Mouse (Mus musculus) heart, postnatal 10 days (tissue): Measurements from ENCODE around the gene Aspm. TPM values are rescaled to one million over a fixed set of nuclear protein-coding genes. Genes with fewer than 3 reads are reported as not detected.
"Not testable (repeated sequence)": the region's sequence is repeated elsewhere in the genome, so short reads cannot be mapped to it uniquely, and the experiment has no call there.

ENCODE experiments used
- DNase-seq, 2 experiments: peaks; one replicate each; pipeline ENCODE4 v3.0.0; 2021
- intact Hi-C: fragments of 180-260 bp; cut with DNase I; formaldehyde crosslinking; loops from one replicate; pipeline ENCODE4 v1.15.1; 2025
- total RNA-seq, 2 experiments: library from RNA; stranded (reverse); gene quantifications; 2 replicates each; pipeline ENCODE4 v1.2.3; 2021

The Aspm gene
- 10 to 100 TPM; 10.3 to 10.4 TPM for total RNA-seq

DNA sequence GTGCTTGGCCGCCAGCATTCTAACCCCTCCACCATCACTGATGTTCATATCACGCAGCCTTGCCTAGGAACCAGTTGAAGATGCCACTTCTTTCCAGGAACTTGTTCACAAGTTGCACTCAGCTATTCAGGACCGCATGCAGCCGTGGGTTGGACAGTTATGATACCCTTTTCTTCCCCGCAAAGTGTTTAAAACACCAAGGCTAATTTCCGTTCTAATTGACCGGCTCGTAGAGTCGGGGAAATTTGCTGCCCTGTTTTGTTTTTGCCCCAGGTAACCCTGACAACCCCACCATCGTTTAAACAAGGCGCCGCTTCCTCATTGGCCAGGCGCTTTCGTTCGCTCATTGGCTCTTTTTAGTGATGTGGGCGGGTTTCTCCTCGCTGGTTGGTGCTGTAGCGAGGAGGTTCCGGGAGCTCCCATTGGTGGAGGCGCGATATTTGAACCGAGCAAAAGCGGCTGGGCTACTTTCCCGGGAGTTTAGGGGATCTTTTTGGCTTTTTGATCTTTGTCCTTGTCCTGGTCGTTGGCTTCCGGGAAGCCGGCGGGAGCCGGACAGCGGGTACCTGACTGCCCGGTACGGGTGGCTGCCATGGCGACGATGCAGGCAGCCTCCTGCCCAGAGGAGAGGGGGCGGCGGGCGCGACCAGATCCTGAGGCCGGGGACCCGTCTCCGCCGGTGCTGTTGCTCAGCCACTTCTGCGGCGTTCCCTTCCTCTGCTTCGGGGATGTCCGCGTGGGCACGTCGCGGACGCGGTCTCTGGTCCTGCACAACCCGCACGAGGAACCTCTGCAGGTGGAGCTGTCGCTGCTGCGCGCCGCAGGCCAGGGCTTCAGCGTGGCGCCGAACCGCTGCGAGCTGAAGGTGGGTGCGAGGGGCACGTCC, at the start of gene Aspm:
TSS of gene Aspm (plus strand) at position 433 of the 886 bp plus-strand sequence.
- intact Hi-C loops: no loop called here

DNA sequence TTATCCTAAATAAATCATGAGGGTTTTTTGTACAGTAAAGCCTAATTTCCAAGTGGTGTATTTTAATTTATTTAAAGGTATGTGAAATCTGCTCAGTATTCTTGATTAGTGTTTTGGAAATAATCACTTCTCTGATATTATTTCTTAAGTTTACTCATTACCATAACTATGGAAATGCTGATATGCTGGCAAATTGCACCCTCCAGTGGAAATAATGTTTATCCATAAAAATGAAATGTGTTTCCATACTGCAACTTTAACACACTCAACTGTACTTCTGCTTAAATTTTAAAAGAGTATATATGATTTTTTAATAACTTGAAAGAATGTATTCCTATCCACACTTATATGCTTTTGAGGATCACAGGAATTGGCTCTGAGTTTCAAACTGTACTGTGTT, 48.8 kb upstream of the Aspm start:
- no peak for DNase-seq
- intact Hi-C loops: no loop called here

More for the DNA sequence above, at the start of gene Aspm:
- DNase-seq: peak; percentile 94 to 95

DNA sequence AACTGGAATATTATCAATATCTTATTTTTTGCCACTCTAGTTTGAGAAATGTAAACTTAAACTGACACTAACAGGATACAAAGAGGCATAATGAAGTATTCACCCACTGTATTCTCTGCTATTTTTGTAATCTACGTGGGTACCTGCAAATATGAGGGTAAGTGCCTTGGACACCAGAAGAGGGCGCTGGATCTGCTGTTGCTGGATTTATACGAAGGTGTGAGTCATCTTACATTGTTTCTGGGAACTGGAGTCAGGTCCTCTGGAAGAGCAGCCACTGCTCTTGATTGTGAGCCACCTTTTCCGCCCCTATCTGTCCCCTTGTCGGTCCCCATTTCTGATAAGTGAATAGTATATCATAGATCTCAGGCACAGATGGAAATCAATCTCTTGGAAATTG, 46.9 kb upstream of the Aspm start:
- intact Hi-C loops: no loop called here
- no peak for DNase-seq

DNA sequence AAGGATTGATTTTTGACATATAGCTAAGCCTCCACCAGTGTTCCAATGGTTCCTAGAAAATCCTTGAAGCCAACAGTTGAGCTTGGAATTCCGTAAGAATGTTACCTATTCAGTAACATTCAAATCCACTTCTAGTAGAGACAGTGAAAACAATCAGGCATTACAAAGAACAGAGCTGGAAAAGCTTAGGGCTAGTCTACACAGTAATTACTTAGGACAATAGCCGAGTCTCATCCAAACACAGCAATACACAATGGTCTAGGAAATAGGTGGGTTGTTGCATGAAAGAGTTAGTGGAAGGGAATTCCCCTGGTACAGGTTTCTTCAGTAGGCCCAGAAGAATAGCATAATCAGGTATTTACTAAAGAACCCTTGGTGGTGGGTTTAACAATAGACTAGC, 42.2 kb upstream of the Aspm start:
- DNase-seq, intact Hi-C loops: not testable (repeated sequence)

DNA sequence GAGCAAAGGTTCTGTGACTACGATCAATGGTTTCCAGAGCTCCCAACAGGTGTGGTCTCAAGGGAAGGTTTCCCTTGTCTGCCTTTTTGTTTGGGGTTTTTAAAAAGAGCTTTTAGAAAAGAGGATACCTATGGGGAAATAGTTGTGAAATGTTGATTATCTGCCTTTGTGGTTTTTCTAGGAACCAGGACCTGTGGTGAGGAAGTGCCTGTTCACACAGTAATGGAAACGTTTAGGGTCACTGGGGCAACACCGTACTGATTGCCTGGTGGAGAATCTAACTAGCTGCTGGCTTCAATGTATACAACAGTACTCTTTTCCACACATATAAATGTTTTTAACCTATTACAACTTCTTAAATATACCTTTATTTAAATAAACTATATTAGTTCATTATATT, 41.1 kb upstream of the Aspm start:
- intact Hi-C loops: no loop called here
- DNase-seq: no peak

DNA sequence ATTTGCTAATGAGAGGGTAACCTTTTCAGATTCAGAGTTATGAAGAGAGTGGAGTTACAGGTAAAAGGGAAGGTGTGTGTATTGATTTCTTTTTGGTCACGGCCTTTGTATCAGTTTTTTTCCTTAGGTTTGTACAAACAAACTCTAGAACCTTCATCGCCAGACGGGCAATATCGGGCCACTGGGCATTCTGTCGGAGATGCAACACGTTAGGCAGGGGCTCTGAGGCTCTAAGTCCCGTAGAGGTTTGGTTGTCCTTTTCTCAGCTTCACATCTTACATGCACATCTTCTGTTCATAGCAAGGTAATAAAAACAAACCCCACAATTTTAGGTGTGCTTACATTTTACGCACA, 33.1 kb upstream of the Aspm start:
- DNase-seq: no peak
- intact Hi-C loops: loop anchor here (10.0 kb wide), 1 partner anchor 577 kb away; the partner anchor contains the start of gene Lhx9

DNA sequence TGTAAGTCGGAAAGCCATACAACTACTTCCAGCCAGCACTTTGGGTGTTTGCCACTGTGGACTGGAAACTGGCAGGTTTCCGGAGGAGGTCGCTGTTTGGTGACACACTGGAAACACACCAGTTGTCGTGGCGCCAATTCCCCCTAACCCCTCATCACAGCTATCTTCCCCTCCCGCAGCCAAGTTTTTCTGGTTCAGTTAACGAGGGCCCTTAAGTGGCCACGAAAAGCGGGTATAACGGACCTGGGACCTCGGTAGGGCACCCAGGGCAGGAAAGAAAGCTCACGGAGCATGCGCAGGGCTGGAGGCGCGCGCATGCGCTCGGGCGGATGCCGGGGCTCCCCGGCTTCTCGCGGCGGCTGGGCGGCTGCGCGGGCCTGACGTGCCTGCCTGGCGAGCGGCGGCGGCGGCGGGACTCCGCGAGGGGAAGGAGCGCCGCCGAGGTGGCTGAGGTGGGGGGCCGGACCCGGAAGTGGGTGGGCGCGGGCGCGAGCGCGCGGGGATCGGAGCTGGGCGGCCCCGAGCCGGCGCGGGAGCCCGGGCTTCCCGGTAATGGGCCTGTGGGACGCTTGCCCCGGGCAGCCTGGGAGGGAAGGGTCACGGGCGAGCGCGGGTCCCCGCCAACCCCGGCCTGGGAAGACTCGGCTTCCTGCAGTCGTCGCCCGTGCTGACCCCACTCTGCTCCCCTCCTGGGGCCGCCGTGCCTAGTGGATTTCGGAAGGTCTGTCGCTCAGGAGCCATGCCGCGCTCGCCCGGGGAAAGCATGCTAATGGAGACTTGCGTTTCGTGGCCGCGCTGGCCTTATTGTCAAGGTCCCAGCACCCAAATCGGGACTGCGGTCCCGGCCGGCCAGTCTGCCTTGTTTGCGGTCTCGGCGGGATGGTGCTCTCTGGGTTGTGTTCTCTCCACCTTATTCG, 32.4 kb upstream of the Aspm start, which contains the start of gene Zbtb41:
TSS of gene Zbtb41 (plus strand) at position 414 of the 917 bp plus-strand sequence.
- intact Hi-C loops: loop anchor here (2.0 to 10.0 kb wide), 2 partner anchors 31 to 577 kb away; partner anchors contain the start of gene Lhx9
- peak; percentile 92 to 93 for DNase-seq

DNA sequence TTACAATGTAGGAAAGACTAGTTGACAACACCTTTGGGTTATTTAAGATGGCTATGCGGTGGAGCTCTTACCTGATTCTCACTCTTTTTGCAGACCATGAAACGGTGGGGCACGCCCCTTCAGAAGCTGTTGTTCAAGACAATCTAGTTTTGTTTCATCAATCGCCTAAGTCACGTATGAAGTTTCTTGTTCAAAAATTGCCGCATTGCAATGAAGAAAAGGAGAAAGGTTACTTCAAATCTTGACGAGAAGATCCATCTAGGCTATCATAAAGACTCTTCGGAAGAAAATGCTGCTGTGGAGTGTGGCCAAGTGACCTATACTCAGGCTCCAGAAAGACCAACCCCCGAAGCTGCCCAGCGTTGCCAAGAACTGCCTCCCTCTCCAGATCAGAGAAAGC, 31.6 kb upstream of the Aspm start:
- intact Hi-C loops: loop anchor here (2.0 to 10.0 kb wide), 2 partner anchors 30 to 578 kb away; partner anchors contain the start of gene Lhx9
- DNase-seq: peak in 1 of 2 experiments; percentile 20

DNA sequence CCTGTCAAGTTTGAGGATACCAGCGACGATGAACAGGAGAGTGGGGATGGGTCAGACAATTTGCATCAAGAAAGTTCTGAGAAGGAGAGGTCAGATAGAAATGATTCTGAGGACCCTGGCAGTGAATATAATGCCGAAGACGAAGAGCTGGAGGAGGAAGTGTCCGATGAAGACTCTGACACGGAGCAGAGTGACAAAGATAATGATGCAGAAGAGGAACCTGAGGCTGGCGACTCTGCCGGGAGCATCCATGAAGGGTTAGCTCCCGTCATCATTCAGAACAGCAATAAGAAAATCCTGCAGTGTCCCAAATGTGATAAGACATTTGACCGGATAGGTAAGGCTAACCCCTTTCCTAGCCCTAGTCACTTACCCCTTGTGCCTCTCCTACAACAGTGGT, 30.6 kb upstream of the Aspm start:
- intact Hi-C loops: loop anchor here (2.0 to 10.0 kb wide), 2 partner anchors 29 to 579 kb away; partner anchors contain the start of gene Lhx9

DNA sequence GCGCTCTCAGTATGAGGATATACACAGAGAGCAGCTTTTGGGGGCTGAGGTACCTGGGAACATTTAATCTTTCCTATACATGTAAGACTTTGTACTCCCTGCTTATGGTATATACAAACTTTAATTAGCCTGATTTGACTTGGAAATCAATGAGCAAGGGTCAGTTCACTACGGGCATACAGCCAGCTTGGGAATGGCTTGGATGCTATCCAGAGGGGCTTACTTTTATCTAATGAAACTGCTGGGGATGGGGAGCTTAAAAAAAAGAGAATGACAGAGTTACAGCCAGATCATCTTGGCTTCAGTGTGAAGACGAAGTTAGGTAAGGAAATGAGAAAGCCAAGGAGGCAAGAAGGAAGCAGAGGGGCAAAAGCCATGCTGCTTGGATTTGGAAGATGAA, 29.6 kb upstream of the Aspm start:
- DNase-seq: no peak
- intact Hi-C loops: loop anchor here (10.0 kb wide), 1 partner anchor 580 kb away; the partner anchor contains the start of gene Lhx9

More for the DNA sequence above, 30.6 kb upstream of the Aspm start:
- DNase-seq: no peak

DNA sequence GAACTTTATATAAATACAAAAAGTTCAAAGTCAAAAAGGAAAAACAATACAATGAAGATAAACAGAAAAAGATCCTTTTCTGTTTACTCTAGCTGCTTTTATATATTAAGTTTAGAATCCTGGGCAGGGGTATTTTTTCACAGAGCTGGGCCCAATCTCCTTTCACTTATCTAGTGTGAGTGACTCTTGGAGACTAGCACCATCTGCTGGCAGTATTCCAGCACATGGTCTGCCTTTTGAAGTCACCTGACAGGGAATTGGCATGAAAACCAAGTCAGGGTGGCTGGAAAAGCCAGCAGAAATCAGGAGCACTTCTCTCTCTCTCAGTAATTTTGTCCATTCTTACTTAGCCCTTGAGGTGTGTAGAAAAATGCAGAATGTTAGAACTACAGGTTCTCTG, 16.2 kb upstream of the Aspm start:
- peak in 1 of 2 experiments; percentile 33 for DNase-seq
- intact Hi-C loops: no loop called here

DNA sequence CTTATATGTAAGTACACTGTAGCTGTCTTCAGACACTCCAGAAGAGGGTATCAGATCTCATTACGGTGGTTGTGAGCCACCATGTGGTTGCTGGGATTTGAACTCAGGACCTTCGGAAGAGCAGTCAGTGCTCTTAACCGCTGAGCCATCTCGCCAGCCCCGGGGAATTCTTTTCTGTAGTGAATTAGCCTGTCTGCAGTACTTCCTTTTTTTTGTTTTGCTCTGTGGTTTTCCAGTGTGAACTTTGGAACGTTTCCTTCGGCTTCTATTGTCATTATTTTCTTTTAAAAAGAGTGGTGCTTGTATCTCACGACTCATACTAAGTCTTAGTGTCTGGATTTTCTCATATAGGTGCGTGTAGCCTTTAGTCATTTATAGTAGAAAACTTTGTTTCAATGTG, 11.5 kb upstream of the Aspm start:
- intact Hi-C loops, DNase-seq: not testable (repeated sequence)

DNA sequence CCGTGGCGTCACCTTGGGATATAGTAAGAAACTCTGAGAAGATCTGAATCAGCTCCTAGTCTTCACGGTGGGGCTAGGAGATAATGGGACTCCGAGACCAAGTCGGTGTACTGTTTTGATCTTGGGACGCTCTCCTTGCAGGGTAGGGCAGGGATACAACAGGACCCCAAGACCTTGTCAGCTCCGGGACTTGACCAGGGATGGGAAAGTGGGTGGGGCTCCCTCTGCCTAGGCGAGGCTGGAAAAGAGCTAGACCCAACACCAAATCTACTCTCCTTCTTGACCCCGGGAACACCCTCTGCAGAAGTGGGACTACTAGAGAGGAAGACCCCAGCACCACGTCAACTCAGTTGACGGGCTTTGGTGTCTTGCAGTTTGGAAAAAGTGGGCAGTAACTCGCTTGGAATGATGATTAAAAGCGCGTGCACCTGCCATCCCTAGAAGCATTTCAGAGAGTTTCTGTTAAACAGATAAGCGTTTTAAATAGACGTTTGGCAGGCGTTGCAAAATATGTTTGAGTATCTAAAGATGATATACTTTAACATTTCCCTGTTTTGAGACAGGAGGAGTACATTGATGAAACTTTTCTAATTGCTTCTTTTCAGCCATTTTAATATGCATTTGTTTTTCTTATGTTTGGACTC, 776 bp downstream of the Aspm start:
- DNase-seq: no peak
- intact Hi-C loops: no loop called here

DNA sequence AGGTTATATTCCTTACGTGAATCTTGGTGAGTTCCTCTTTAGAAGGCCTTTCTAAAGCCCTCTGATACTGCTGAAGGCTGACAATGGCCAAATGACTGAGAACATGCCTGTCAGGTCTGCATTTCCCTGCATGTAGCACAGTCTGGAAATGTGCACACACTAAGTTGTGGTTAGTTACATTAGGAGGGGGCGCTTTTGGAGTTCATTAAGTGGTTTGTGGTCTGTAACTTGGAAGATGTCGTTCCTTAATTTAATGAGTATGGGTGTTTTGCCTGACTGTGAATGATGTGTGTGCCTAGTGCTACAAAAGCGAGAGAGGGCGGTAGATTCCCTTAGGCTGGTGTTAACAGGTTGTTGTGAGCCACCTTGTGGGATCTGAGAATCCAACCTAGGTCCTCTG, 6.2 kb downstream of the Aspm start:
- intact Hi-C loops: no loop called here
- DNase-seq: no peak

DNA sequence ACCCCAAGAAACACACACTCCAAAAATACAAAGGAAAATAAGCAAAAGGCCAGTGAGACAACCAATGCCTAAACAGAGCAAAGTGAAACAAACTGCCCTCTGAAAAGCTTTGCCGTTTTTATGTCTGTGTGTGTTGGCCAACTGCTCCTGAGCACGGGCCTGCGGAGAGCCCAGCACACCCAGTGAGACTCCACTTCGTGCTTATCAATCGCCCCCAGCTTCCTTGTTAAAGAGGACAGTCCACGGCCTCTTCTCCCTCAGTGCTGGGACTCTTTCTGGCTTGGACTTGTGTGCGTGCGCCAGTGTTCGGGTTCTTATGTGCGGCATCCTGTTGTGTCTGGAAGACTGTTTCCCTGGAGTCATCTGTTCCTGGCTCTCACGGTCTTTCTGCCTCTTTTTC, 11.4 kb downstream of the Aspm start:
- DNase-seq: no peak
- intact Hi-C loops: no loop called here

DNA sequence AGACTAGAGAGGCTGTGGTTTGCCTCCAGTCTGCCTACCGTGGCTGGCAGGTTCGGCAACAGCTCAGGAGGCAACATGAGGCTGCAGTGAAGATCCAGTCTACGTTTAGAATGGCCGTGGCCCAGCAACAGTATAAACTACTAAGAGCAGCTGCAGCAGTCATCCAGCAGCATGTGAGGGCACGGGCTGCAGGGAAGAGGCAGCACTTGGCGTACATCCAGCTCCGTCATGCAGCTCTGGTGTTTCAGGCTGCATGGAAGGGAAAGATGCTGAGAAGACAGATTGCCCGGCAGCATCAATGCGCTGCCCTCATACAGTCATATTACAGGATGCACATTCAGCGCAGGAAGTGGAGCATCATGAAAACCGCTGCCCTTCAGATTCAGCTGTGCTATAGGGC, 24.3 kb downstream of the Aspm start:
- no peak for DNase-seq
- intact Hi-C loops: no loop called here

DNA sequence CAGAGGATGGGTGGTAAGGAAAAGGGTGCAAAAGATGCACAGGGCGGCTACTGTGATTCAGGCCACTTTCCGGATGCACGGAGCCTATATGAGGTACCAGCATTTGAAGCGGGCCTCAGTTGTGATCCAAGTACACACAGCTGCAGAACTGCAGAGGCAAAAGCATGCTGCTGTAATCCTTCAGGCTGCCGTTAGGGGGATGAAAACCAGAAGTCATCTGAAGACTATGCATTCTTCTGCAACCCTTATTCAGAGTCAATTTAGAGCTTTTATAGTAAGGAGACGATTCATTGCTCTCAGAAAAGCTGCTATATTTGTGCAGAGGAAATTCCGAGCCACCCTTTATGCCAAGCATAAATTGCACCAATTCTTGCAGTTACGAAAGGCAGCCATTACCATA, 25.7 kb downstream of the Aspm start:
- no peak for DNase-seq
- intact Hi-C loops: no loop called here

DNA sequence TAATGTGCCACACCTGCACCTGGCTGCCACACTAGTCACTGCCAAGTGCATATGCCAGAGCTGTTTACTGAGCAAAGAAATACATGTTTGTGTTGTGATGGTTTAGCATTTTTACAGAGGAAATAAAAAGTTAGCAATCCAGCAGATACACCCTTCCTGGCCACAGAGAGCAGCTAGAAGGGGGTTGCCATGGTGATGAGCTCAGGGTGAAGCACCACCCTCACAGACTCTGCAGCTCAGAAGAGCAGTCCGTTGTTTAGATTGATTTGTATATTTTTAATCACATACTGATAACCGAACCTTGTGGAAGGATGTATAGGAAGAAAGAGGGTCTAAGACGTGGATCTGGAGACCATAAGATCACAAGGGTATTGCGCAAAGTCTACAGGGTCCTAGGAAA, 26.6 kb downstream of the Aspm start:
- intact Hi-C loops: no loop called here
- DNase-seq: peak in 1 of 2 experiments; percentile 18

DNA sequence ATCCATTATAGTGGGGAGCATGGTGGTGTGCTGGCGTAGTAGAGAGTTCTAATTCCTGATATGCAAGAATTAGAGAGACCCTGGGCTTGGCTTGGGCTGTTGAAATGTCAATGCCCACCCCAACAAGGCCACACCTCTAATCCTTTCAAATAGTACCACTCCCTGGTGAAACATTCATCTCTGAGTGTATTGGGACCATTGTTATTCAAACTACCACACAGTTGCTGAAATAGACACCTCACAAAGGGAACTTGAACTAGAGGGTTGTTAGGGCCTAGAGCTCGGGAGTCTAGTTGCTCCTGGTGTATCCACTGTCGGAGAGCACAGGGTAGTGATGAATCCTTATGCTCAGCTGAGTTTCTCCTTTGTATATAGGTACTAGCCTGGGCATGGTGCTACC, 40.1 kb downstream of the Aspm start:
- no peak for DNase-seq
- intact Hi-C loops: no loop called here

DNA sequence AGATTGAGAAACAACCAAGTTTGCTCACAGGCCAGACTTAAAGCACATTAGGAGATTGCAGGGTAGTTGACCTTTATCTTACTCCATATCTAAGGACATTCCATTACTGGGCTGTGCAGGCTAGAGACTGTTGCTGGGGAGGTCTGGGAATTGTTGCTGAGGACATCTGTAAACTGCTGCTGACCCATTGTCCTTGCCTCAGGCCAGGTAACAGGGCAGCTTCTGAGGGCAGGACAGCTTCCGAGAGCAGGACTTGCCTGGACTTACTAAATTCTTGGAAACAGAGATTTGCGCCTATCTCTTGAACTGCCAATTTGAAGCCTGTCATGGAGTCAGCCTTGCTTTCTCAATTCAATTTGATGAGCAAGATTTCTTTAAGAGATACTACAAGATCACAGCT, 40.8 kb downstream of the Aspm start:
- no peak for DNase-seq
- intact Hi-C loops: no loop called here

DNA sequence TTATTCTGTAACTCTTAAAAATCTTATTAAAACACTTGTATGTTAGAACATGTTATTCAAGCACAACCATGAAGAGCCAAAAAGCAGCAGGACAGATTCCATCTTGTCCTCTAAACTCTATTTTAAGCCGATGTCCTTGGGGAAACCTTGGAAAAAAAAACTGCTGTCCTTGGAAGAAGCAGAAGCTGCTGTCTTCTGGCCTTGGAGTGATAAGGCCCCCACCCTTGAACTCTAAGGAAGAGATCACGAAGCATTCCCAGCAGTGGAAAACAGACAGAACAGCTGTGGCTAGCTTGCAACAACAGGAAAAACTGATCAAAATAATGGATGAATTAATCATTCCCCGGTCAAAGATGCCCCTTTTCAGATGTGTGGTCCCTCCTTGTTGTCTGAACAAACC, 41.6 kb downstream of the Aspm start:
- DNase-seq: no peak
- intact Hi-C loops: no loop called here
